Comparison of ENCODE assay signal across 10 mouse cellular contexts in the genomic region with DNA sequence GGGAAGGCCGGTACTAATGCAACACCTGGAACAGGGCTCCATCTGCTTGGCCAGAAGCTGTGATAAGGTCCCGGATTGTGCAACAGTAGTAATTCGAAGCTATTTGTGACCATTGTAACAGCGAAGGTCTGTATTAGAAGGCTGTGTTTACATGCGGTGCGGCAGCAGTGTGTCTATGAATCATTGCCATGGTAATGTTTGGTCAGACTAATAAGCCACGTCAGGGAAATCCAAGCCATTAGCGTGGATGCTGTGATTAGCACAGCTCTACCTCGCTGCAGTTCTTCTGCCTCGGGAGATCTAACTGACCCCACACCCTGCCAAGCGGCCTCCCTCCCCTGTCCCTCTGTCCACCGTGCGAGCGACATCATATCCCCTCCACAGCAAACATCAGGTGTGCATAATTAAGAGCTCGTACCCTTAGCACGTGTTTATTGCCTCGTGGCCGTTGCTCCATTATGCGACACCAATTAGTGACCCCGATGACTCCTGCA. TPM values are rescaled to one million over a fixed set of nuclear protein-coding genes. Genes with fewer than 3 reads are reported as not detected.
A peak's percentile ranks its signal among the peaks of the same experiment; 100 is the strongest.
DNase-seq lines count a peak whose midpoint lies in the region; ATAC-seq and TF ChIP-seq lines count a peak whose summit lies in the region.
"Had no signal": no experiment of that assay in that cellular context is flagged by ENCODE, and none has a peak within 500 bp of the region (broad histone marks: within the 10 kb centered on the region; RNA-seq: fewer than 3 reads in every experiment).

No protein-coding gene starts in this region.

- no peaks in the 10 kb centered on the region for H3K9me3 ChIP-seq in hindbrain, embryonic 12.5 days (replicated peaks)
- no peaks in the 10 kb centered on the region for H3K9me3 ChIP-seq in hindbrain, embryonic 11.5 days (ENCODE audit: control insufficient read depth, low read length)
- H3K9me3 ChIP-seq in CH12.LX (replicated peaks; ENCODE audit: low read length): no peaks in the 10 kb centered on the region
- H3K9me3 ChIP-seq in forebrain, postnatal 0 days (ENCODE audit: low read length): no peaks in the 10 kb centered on the region
- no peaks in the 10 kb centered on the region for H3K9me3 ChIP-seq in midbrain, embryonic 15.5 days
- H3K9me3 ChIP-seq: lung, embryonic 15.5 days had no signal

- WGBS in hindbrain, embryonic 12.5 days: 59% methylated on average over 20 of the region's 20 CpGs
- 72% methylated on average over 20 of the region's 20 CpGs for WGBS in hindbrain, embryonic 11.5 days
- WGBS in forebrain, postnatal 0 days: 19% methylated on average over 20 of the region's 20 CpGs
- 37% methylated on average over 20 of the region's 20 CpGs for WGBS in midbrain, embryonic 15.5 days

- ATAC-seq in hindbrain, embryonic 12.5 days (ENCODE audit: low FRiP score): peak; percentile 50; the same call in 1 of the 2 replicates
- ATAC-seq in hindbrain, embryonic 11.5 days (ENCODE audit: low FRiP score): no peak
- peak; percentile 48 for ATAC-seq in forebrain, postnatal 0 days
- ATAC-seq in midbrain, embryonic 15.5 days (replicated peaks): peak; percentile 74
- ATAC-seq in CD4-positive, CD25-positive, alpha-beta regulatory T cell, adult 4 months: no peak

- no peaks in the 10 kb centered on the region for H3K36me3 ChIP-seq in hindbrain, embryonic 12.5 days
- H3K36me3 ChIP-seq in hindbrain, embryonic 11.5 days (ENCODE audit: control insufficient read depth, insufficient read depth, low read length): no peaks in the 10 kb centered on the region
- H3K36me3 ChIP-seq in CH12.LX (replicated peaks in 1 of 2; ENCODE audit: control insufficient read depth in 1 of 2, insufficient read depth in 1 of 2, low read length in 1 of 2): peaks cover 1 to 9% of the 10 kb centered on the region in 2 experiments
- peaks cover 3% of the 10 kb centered on the region; the same call in 1 of the 2 replicates for H3K36me3 ChIP-seq in forebrain, postnatal 0 days (ENCODE audit: insufficient read depth)
- H3K36me3 ChIP-seq in midbrain, embryonic 15.5 days (replicated peaks): no peaks in the 10 kb centered on the region
- H3K36me3 ChIP-seq: lung, embryonic 15.5 days had no signal

- 0 out of 2 replicates have a peak overlapping the region, but pooled peaks have one; percentile 7 for H3K27ac ChIP-seq in hindbrain, embryonic 12.5 days
- H3K27ac ChIP-seq in hindbrain, embryonic 11.5 days (ENCODE audit: low read depth, low read length): no peak overlapping the region
- H3K27ac ChIP-seq in CH12.LX (ENCODE audit: insufficient read depth, low read depth): peak overlapping the region; percentile 67
- no peak overlapping the region for H3K27ac ChIP-seq in forebrain, postnatal 0 days (ENCODE audit: low read depth, low read length)
- H3K27ac ChIP-seq in midbrain, embryonic 15.5 days: peak overlapping the region; percentile 58
- H3K27ac ChIP-seq: lung, embryonic 15.5 days had no signal

- TF ChIP-seq CTCF in CH12.LX (conservative IDR thresholded peaks at IDR 0.05 in 1 of 2, IDR thresholded peaks at IDR 0.05 in 1 of 2; ENCODE audit: low read depth in 2 of 2, low read length in 2 of 2): no peak
- no peak for TF ChIP-seq CTCF in forebrain, postnatal 0 days (IDR thresholded peaks at IDR 0.05; ENCODE audit: low read depth)

- TF ChIP-seq RAD21 in CH12.LX (IDR thresholded peaks at IDR 0.05; ENCODE audit: low read depth, low read length): no peak

- H3K4me2 ChIP-seq in hindbrain, embryonic 12.5 days (replicated peaks): no peak overlapping the region
- H3K4me2 ChIP-seq in hindbrain, embryonic 11.5 days (replicated peaks; ENCODE audit: low read depth, low read length): no peak overlapping the region
- peak overlapping the region; percentile 64 for H3K4me2 ChIP-seq in CH12.LX (ENCODE audit: insufficient read depth, low read depth, poor library complexity, severe bottlenecking)
- no peak overlapping the region for H3K4me2 ChIP-seq in forebrain, postnatal 0 days (ENCODE audit: low read depth)
- 0 out of 2 replicates have a peak overlapping the region, but pooled peaks have one; percentile 23 for H3K4me2 ChIP-seq in midbrain, embryonic 15.5 days
- H3K4me2 ChIP-seq: lung, embryonic 15.5 days had no signal

- intact Hi-C loops in left cerebral cortex, postnatal 25 days (cut with DNase I): no loop called here

- no peak for TF ChIP-seq POLR2A in CH12.LX (IDR thresholded peaks at IDR 0.05; ENCODE audit: low read depth, low read length)

- in situ Hi-C loops in CH12.LX (cut with MboI; ENCODE audit: low pct_ligation_motif_present, low pct_unique_long_range_greater_than_20kb, low sequenced_read_pairs): no loop called here

- TF ChIP-seq EP300 in CH12.LX (IDR thresholded peaks at IDR 0.05; ENCODE audit: low read length): no peak

- no peak overlapping the region for H3K9ac ChIP-seq in hindbrain, embryonic 12.5 days
- H3K9ac ChIP-seq in hindbrain, embryonic 11.5 days (ENCODE audit: low read depth, low read length): no peak overlapping the region
- peak overlapping the region; percentile 52 for H3K9ac ChIP-seq in CH12.LX (ENCODE audit: insufficient read depth, low read depth)
- no peak overlapping the region for H3K9ac ChIP-seq in forebrain, postnatal 0 days
- no peak overlapping the region for H3K9ac ChIP-seq in midbrain, embryonic 15.5 days
- H3K9ac ChIP-seq: lung, embryonic 15.5 days had no signal

- peaks cover 10% of the 10 kb centered on the region for H3K4me1 ChIP-seq in hindbrain, embryonic 12.5 days
- no peaks in the 10 kb centered on the region for H3K4me1 ChIP-seq in hindbrain, embryonic 11.5 days (replicated peaks; ENCODE audit: control insufficient read depth, insufficient read depth, low read length)
- peaks cover 17 to 70% of the 10 kb centered on the region in 2 experiments for H3K4me1 ChIP-seq in CH12.LX (ENCODE audit: control insufficient read depth in 1 of 2, insufficient read depth in 2 of 2)
- peaks cover 6% of the 10 kb centered on the region; the same call in 1 of the 2 replicates for H3K4me1 ChIP-seq in forebrain, postnatal 0 days (ENCODE audit: insufficient read depth)
- H3K4me1 ChIP-seq in midbrain, embryonic 15.5 days: peaks cover 32% of the 10 kb centered on the region

- no peak for DNase-seq in hindbrain, embryonic 11.5 days (ENCODE audit: low spot score)
- DNase-seq in CH12.LX (ENCODE audit: extremely low read depth): peak; percentile 31
- peak; percentile 19 for DNase-seq in forebrain, postnatal 0 days
- DNase-seq in ovary, postnatal 14 days (ENCODE audit: low spot score): no peak
- DNase-seq in left cerebral cortex, postnatal 25 days (ENCODE audit: low spot score in 2 of 2): no peak
- DNase-seq: cerebellum, postnatal 14 days had no signal

- no peaks in the 10 kb centered on the region for H3K79me2 ChIP-seq in CH12.LX (replicated peaks; ENCODE audit: control insufficient read depth, extremely low read depth, insufficient read depth, poor library complexity, severe bottlenecking)

- H3K27me3 ChIP-seq in hindbrain, embryonic 12.5 days: no peaks in the 10 kb centered on the region
- H3K27me3 ChIP-seq in hindbrain, embryonic 11.5 days (ENCODE audit: control insufficient read depth, insufficient read depth, low read length): no peaks in the 10 kb centered on the region
- H3K27me3 ChIP-seq in CH12.LX (replicated peaks): no peaks in the 10 kb centered on the region
- no peaks in the 10 kb centered on the region for H3K27me3 ChIP-seq in forebrain, postnatal 0 days (ENCODE audit: insufficient read depth, low read length)
- H3K27me3 ChIP-seq in midbrain, embryonic 15.5 days (replicated peaks): no peaks in the 10 kb centered on the region
- H3K27me3 ChIP-seq: lung, embryonic 15.5 days had no signal

- H3K4me3 ChIP-seq in hindbrain, embryonic 12.5 days: no peak overlapping the region
- H3K4me3 ChIP-seq in hindbrain, embryonic 11.5 days (ENCODE audit: low read depth, low read length): no peak overlapping the region
- peak overlapping the region in 1 of 3 experiments; percentile 6 for H3K4me3 ChIP-seq in CH12.LX (replicated peaks in 1 of 3; ENCODE audit: low read depth in 2 of 3, low read length in 2 of 3, poor library complexity in 1 of 3)
- no peak overlapping the region for H3K4me3 ChIP-seq in forebrain, postnatal 0 days (ENCODE audit: low read depth, low read length)
- no peak overlapping the region for H3K4me3 ChIP-seq in midbrain, embryonic 15.5 days
- H3K4me3 ChIP-seq: lung, embryonic 15.5 days had no signal

- dilution Hi-C loops in CH12.LX (cut with MboI; ENCODE audit: extremely low pct_ligation_motif_present, extremely low pct_unique_long_range_greater_than_20kb, low sequenced_read_pairs): no loop called here

TF ChIP-seq in CH12.LX, 34 proteins besides CTCF, POLR2A, EP300 and RAD21 (continues in another document):
- no peak for TF ChIP-seq SIN3A (IDR thresholded peaks at IDR 0.05; ENCODE audit: low read length)
- 0 out of 2 replicates have a peak, but pooled peaks have one; percentile 23 for TF ChIP-seq MYC (IDR thresholded peaks at IDR 0.05; ENCODE audit: low read depth, low read length)
- TF ChIP-seq ETS1 (conservative IDR thresholded peaks at IDR 0.05; ENCODE audit: low read depth, low read length): no peak
- peak; percentile 84 for TF ChIP-seq TBP (conservative IDR thresholded peaks at IDR 0.05; ENCODE audit: low read depth, low read length)

RNA-seq across cellular contexts. Expression of a gene that starts 29.6 kb away (rescaled TPM):
- polyA plus RNA-seq in hindbrain, embryonic 12.5 days (2016; fragmentation: Nextera tagmentation; extraction: Ambion mirVana): 8.0 and 9.1 TPM in 2 replicates
- 6.0 and 9.3 TPM in 2 replicates for polyA plus RNA-seq in hindbrain, embryonic 11.5 days (2014; fragmentation: Nextera tagmentation; extraction: Ambion mirVana)
- 17.1 and 19.1 TPM in 2 replicates for total RNA-seq in CH12.LX (2012; rRNA removed)
- total RNA-seq in CH12.LX (2014; rRNA removed): 23.0 and 23.7 TPM in 2 replicates
- polyA plus RNA-seq in CH12.LX (2012; ENCODE audit: insufficient read length, low read depth): 6.0 and 6.4 TPM in 2 replicates
- total RNA-seq in forebrain, postnatal 0 days (2014; rRNA removed): 10.5 and 15.7 TPM in 2 replicates
- 5.8 and 8.7 TPM in 2 replicates for polyA plus RNA-seq in forebrain, postnatal 0 days (2015; fragmentation: Nextera tagmentation; extraction: Ambion mirVana)
- 17.2 and 18.3 TPM in 2 replicates for polyA plus RNA-seq in midbrain, embryonic 15.5 days (2015; fragmentation: Nextera tagmentation; extraction: Ambion mirVana)
- 1 to 10 TPM; 5.3 to 6.6 TPM for total RNA-seq in left cerebral cortex, postnatal 25 days (2021)
- 1 to 10 TPM in 1 of 2 experiments, under 1 TPM in 1; 0.77 to 1.8 TPM for polyA plus RNA-seq in CD4-positive, CD25-positive, alpha-beta regulatory T cell, adult 4 months (2017; shearing (Covaris generic))

RNA-seq across cellular contexts. Expression of a gene that starts 29.8 kb away (rescaled TPM):
- 2.7 and 3.5 TPM in 2 replicates for polyA plus RNA-seq in hindbrain, embryonic 12.5 days (2016; fragmentation: Nextera tagmentation; extraction: Ambion mirVana)
- 3.2 and 3.4 TPM in 2 replicates for polyA plus RNA-seq in hindbrain, embryonic 11.5 days (2014; fragmentation: Nextera tagmentation; extraction: Ambion mirVana)
- total RNA-seq in CH12.LX (2012; rRNA removed) (16.3 and 21.1 TPM in 2 replicates), CH12.LX (2014; rRNA removed) (9.9 and 12.3 TPM in 2 replicates)
- polyA plus RNA-seq in CH12.LX (2012; ENCODE audit: insufficient read length, low read depth): 40.5 and 44.2 TPM in 2 replicates
- 4.8 and 6.9 TPM in 2 replicates for total RNA-seq in forebrain, postnatal 0 days (2014; rRNA removed)
- polyA plus RNA-seq in forebrain, postnatal 0 days (2015; fragmentation: Nextera tagmentation; extraction: Ambion mirVana): 4.4 and 5.4 TPM in 2 replicates
- polyA plus RNA-seq in midbrain, embryonic 15.5 days (2015; fragmentation: Nextera tagmentation; extraction: Ambion mirVana): 5.7 and 6.2 TPM in 2 replicates
- total RNA-seq in left cerebral cortex, postnatal 25 days (2021): 1 to 10 TPM; 5.6 to 6.7 TPM
- 10 to 100 TPM; 58.0 to 62.0 TPM for polyA plus RNA-seq in CD4-positive, CD25-positive, alpha-beta regulatory T cell, adult 4 months (2017; shearing (Covaris generic))

Comparison
In these comparisons a context has a peak if more than half of its experiments do, and no peak if none do; other contexts are left out.
1. ATAC-seq: peak in hindbrain, embryonic 12.5 days (single experiment), forebrain, postnatal 0 days (single experiment) and midbrain, embryonic 15.5 days (single experiment); none in hindbrain, embryonic 11.5 days (single experiment) and CD4-positive, CD25-positive, alpha-beta regulatory T cell, adult 4 months (single experiment).
2. H3K27ac ChIP-seq: peak in hindbrain, embryonic 12.5 days (single experiment), CH12.LX (single experiment) and midbrain, embryonic 15.5 days (single experiment); none in hindbrain, embryonic 11.5 days (single experiment) and forebrain, postnatal 0 days (single experiment).
3. H3K4me2 ChIP-seq: peak in CH12.LX (single experiment) and midbrain, embryonic 15.5 days (single experiment); none in hindbrain, embryonic 12.5 days (single experiment), hindbrain, embryonic 11.5 days (single experiment) and forebrain, postnatal 0 days (single experiment).
4. DNase-seq: peak in CH12.LX (single experiment) and forebrain, postnatal 0 days (single experiment); none in hindbrain, embryonic 11.5 days (single experiment), ovary, postnatal 14 days (single experiment) and left cerebral cortex, postnatal 25 days (0 of 2).